Mouse (Mus musculus): Measurements from ENCODE around the gene Gm14401.
A peak's percentile ranks its signal among the peaks of the same experiment; 100 is the strongest.
"Not testable (repeated sequence)": the region's sequence is repeated elsewhere in the genome, so short reads cannot be mapped to it uniquely, and the experiment has no call there.

Gene Gm14401

DNA sequence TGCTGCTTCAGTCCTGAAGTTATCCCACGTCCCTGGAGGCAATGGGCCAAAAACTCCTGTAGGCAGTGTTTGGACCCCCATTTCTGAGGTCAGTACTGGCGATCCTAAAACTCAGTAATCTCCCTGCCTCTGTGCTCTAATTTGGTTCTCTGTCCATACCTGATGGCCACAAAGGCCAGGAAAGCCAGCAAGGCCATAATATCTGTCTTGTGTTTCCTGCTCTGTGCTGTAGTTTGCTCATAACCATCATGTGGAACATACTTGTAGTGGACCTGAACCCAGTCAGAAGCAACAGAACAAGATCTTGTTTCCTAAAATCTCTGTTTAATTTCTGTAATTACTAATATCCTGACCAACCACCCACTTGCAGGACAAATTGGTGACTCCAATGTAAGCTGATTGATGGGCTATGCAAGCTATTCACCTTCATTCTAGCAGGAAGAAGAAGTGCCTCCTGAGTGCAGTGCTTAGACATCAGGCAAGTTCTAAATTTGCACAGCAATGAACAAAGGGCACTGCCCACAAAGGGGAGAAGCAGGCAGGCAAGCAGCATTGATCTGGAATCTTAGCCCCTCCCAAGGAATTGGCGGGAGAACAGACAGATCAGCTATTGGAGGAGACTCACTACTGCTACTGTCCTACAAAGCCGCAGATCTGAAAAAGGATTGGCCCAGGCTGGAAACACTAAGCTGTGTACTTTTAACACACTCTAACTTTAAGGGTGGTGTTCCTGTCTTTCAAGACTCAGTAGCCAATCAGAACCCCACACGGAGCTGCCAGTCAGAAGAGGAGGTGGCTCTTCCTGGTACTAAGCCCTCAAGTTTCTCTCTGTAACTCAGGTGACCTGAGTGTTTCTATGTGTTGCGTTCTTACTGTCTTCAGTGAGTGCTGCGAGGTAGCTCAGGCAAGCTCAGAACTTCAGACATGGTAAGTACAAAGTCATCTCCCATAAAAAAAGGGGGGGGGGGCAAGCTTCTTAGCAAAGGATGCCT is at the start of gene Gm14401:
Gene Gm14401 (plus strand): TSS at position 889 of the 992 bp plus-strand sequence.
- peak; percentile 57 for DNase-seq (ENCODE audit: low spot score)

- not testable (repeated sequence) for DNase-seq (ENCODE audit: low spot score)
Measured at GRCm38 (mm10) chr2:177072807-177073206, 1.3 kb upstream of the Gm14401 start.

DNA sequence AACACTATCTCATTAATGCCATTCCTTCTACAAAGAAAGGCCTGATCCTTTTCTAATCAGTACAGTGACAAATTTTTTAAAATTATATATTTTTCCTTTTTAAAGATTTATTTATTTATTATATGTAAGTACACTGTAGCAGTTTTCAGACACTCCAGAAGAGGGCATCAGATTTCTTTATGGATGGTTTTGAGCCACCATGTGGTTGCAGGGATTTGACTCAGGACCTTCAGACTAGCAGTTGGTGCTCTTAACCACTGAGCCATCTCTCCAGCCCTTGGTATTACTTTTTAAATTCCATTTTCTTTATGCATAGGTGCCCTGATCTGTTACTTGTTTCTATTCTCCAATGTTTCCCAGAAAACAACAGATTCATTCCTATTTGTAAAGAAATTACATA is 895 bp downstream of the Gm14401 start:
- not testable (repeated sequence) for DNase-seq (ENCODE audit: low spot score)

DNA sequence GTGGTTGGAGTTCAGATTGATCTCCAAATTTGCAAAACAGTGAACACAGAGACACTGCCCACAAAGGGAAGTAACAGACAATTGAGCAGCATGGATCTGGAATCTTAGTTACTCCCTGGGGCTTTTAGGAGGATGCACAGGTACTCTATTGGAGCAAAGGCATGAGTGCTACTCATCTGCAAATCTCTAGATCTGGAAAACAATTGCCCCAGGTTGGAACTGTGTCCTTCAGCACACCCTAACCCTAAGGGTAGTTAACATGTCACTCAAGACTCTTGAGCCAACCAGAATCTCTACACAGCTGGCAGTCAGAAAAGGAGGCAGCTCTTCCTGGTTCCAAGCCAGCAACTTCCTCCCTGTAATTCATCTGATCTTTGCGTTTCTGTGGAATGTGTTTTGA is 5.7 kb downstream of the Gm14401 start:
- not testable (repeated sequence) for DNase-seq (ENCODE audit: low spot score)

GRCm38 (mm10) chr2:177109086-177109485 is 35.0 kb downstream of the Gm14401 start:
- not testable (repeated sequence) for DNase-seq (ENCODE audit: low spot score)

DNA sequence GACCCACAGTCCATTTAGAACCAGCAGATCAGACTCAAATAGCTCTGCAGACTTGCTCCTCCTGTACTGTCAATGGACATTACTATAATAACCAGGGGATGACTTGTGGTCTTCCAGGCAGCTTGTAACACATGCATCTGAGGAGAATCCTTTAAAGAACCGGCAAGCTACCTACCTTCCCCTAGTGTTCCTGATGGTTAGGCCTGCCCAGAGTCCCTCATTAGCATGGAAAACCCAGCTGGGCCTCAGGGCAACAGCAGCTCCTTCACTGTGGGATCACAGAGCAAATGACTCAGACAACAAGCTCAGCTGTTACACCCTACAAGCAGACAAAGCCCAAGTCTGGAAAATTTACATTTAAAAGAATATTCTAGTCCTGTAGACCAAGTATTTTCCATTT is 55.0 kb downstream of the Gm14401 start:
- DNase-seq (ENCODE audit: low spot score): not testable (repeated sequence)
